Comparison of ENCODE assay signal across 8 mouse cellular contexts in genomic region chr12:20233454-20233831, GRCm38 (mm10).
DNase-seq lines count a peak whose midpoint lies in the region; ATAC-seq lines count a peak whose summit lies in the region.

No protein-coding gene starts in this region.

- H3K9ac ChIP-seq in lung, embryonic 16.5 days (ENCODE audit: low read length), result no peak overlapping the region
- H3K9ac ChIP-seq in embryonic facial prominence, embryonic 15.5 days, result no peak overlapping the region
- H3K9ac ChIP-seq in limb, embryonic 12.5 days (replicated peaks), result no peak overlapping the region
- no peak overlapping the region for H3K9ac ChIP-seq in neural tube, embryonic 14.5 days (replicated peaks; ENCODE audit: low read depth, low read length)

- H3K4me1 ChIP-seq in lung, embryonic 16.5 days (replicated peaks; ENCODE audit: control insufficient read depth, insufficient read depth, low read length), result no peaks in the 10 kb centered on the region
- H3K4me1 ChIP-seq in embryonic facial prominence, embryonic 15.5 days, result no peaks in the 10 kb centered on the region
- no peaks in the 10 kb centered on the region for H3K4me1 ChIP-seq in limb, embryonic 12.5 days (replicated peaks)
- no peaks in the 10 kb centered on the region for H3K4me1 ChIP-seq in neural tube, embryonic 14.5 days (ENCODE audit: control insufficient read depth, insufficient read depth, low read length)

- no peak for DNase-seq in lung, postnatal 36 days
- DNase-seq in ovary, postnatal 14 days (ENCODE audit: low spot score), result no peak
- no peak for DNase-seq in urinary bladder, adult 18-20 months (ENCODE audit: low spot score in 2 of 2)
- no peak for DNase-seq in frontal cortex, adult 2 months (ENCODE audit: extremely low spot score in 1 of 2, low spot score in 1 of 2)

- no peak overlapping the region for H3K4me3 ChIP-seq in lung, embryonic 16.5 days (ENCODE audit: low read length)
- H3K4me3 ChIP-seq in embryonic facial prominence, embryonic 15.5 days (replicated peaks), result no peak overlapping the region
- no peak overlapping the region for H3K4me3 ChIP-seq in limb, embryonic 12.5 days (replicated peaks)
- no peak overlapping the region for H3K4me3 ChIP-seq in neural tube, embryonic 14.5 days (ENCODE audit: low read depth, low read length)

- peaks cover 56% of the 10 kb centered on the region for H3K9me3 ChIP-seq in lung, embryonic 16.5 days (ENCODE audit: control insufficient read depth, low read length)
- peaks cover 57% of the 10 kb centered on the region for H3K9me3 ChIP-seq in embryonic facial prominence, embryonic 15.5 days (replicated peaks)
- H3K9me3 ChIP-seq in limb, embryonic 12.5 days, result peaks cover 69% of the 10 kb centered on the region
- H3K9me3 ChIP-seq in neural tube, embryonic 14.5 days (ENCODE audit: control insufficient read depth, low read length), result peaks cover 55% of the 10 kb centered on the region

- H3K36me3 ChIP-seq in lung, embryonic 16.5 days (ENCODE audit: control insufficient read depth, insufficient read depth, low read length), result 0 out of 2 replicates have a peak, but pooled peaks cover 4% of the 10 kb centered on the region
- H3K36me3 ChIP-seq in embryonic facial prominence, embryonic 15.5 days, result peaks cover 8% of the 10 kb centered on the region; the same call in 1 of the 2 replicates
- H3K36me3 ChIP-seq in limb, embryonic 12.5 days, result peaks cover 46% of the 10 kb centered on the region
- H3K36me3 ChIP-seq in neural tube, embryonic 14.5 days (ENCODE audit: control insufficient read depth, insufficient read depth, low read length), result no peaks in the 10 kb centered on the region

- ATAC-seq in lung, embryonic 16.5 days (ENCODE audit: low read depth), result peak; percentile 34
- peak; percentile 53; the same call in 1 of the 2 replicates for ATAC-seq in embryonic facial prominence, embryonic 15.5 days (ENCODE audit: insufficient number of reproducible peaks, low FRiP score, low TSS enrichment, low read depth)
- peak; percentile 35; the same call in 1 of the 2 replicates for ATAC-seq in limb, embryonic 12.5 days (ENCODE audit: insufficient number of reproducible peaks, insufficient read depth, low FRiP score, low TSS enrichment, low read depth)
- peak; percentile 35 for ATAC-seq in neural tube, embryonic 14.5 days (ENCODE audit: low read depth)

- WGBS in lung, embryonic 16.5 days, result 69% methylated on average over 17 of the region's 17 CpGs
- WGBS in embryonic facial prominence, embryonic 15.5 days, result 71% methylated on average over 17 of the region's 17 CpGs
- WGBS in limb, embryonic 12.5 days, result 64% methylated on average over 17 of the region's 17 CpGs
- 68% methylated on average over 17 of the region's 17 CpGs for WGBS in neural tube, embryonic 14.5 days

- no peak overlapping the region for H3K27ac ChIP-seq in lung, embryonic 16.5 days (ENCODE audit: low read length)
- no peak overlapping the region for H3K27ac ChIP-seq in embryonic facial prominence, embryonic 15.5 days (replicated peaks)
- H3K27ac ChIP-seq in limb, embryonic 12.5 days, result no peak overlapping the region
- H3K27ac ChIP-seq in neural tube, embryonic 14.5 days (ENCODE audit: low read depth, low read length), result no peak overlapping the region

- no peak overlapping the region for H3K4me2 ChIP-seq in lung, embryonic 16.5 days (ENCODE audit: low read depth, low read length)
- H3K4me2 ChIP-seq in embryonic facial prominence, embryonic 15.5 days (replicated peaks), result no peak overlapping the region
- no peak overlapping the region for H3K4me2 ChIP-seq in limb, embryonic 12.5 days
- H3K4me2 ChIP-seq in neural tube, embryonic 14.5 days (ENCODE audit: low read depth, low read length), result no peak overlapping the region

- H3K27me3 ChIP-seq in lung, embryonic 16.5 days (ENCODE audit: control insufficient read depth, insufficient read depth, low read depth, low read length), result no peaks in the 10 kb centered on the region
- peaks cover 12% of the 10 kb centered on the region for H3K27me3 ChIP-seq in embryonic facial prominence, embryonic 15.5 days
- peaks cover 40% of the 10 kb centered on the region for H3K27me3 ChIP-seq in limb, embryonic 12.5 days
- no peaks in the 10 kb centered on the region for H3K27me3 ChIP-seq in neural tube, embryonic 14.5 days (ENCODE audit: control insufficient read depth, insufficient read depth, low read length)
